Mouse (Mus musculus): ENCODE data around the gene S100pbp.

The S100pbp gene

GRCm38 (mm10) chr4:129125736-129126451 is 63.6 kb downstream of the S100pbp start:
- no peak for DNase-seq

- DNase-seq, result peak; percentile 85
These were observed 64.8 kb downstream of the S100pbp start for GRCm38 (mm10) chr4:129124652-129125146.

GRCm38 (mm10) chr4:129122719-129123118 is 66.8 kb downstream of the S100pbp start:
- DNase-seq, result peak; percentile 85

- DNase-seq, result no peak
These were observed 67.4 kb downstream of the S100pbp start for GRCm38 (mm10) chr4:129122107-129122506.

DNA sequence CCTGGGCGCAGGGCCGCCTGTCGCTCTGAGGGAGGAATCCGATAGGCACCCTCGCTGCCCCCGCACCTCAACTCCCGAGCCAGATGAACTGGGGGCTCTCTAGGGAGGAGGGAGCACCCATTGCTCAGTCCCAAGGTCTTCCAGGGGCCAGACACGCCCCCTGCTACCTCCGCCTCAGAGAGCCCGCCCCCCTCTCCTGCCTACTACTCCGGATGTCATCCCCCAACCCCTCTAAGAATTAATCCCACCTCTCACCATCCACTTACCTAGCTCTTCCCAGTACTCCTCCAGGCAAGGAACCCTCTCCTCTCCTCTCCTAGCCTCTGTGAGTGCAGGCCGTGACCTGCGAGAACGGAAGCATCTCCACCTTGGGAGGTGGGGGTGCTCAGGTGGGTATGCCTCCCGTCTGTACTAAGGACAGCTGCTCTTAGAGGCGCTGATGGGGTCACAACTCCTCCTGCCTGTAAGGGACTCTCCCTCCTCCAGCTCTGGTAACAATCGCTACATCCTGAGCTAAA is 67.9 kb downstream of the S100pbp start, which contains the start of gene Hpca:
Gene Hpca (minus strand): TSS at position 468 of the 518 bp plus-strand sequence.
- DNase-seq, result no peak

GRCm38 (mm10) chr4:129120520-129121445 is 68.7 kb downstream of the S100pbp start:
- peak; percentile 81 for DNase-seq

DNA sequence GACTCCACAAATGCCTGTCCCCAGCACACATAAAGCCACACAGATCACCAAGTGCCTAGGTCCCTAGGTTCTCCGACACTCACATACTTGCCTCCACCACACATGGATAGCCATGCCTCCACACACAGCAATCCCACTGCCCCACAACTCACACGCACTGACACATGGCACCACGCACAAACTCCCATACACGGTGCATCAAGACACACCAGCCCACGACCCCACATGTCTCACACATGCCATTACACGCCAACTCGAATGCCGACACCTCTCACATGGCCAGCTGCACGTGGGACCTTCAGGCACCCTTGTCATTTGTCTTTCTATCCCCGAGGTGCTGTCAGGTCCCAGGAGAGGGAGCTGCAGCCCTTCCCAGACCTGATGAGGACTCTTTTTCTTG is 69.8 kb downstream of the S100pbp start:
- no peak for DNase-seq

DNA sequence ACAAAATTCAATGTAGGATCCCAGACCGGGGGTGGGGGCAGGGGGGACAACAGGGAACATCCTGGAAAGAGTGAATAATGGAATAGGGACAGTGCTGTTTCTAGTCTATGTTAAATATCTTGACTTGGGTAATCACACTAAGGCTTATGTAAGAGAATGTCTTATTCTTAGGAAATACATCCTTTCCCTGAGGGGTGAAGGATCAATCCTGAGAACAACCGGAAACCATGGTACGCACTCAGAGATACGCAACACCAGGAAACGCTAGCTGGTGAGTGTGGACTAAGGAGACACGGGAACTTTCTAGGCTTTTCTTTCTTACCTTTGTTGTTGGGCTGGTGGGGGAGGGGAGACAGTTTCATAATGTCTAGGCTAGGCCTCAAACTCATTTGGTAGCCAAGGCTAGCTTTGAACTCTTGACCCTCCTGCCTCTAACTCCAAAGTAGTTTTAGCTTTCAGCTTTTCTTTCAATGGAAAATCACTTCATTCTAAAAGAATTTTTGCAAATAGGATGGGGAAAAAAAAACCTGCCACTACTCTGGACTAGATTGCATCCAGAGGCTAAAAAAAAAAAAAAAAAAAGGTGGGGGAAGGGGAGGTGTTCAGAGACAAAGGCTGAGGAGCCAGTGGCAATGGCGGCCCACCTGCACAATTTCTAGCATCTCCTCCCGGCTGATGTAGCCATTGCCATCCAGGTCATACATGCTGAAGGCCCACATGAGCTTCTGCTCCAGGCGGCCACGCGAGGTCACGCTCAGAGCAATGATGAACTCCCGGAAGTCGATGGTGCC is 71.6 kb downstream of the S100pbp start:
- DNase-seq, result no peak

DNA sequence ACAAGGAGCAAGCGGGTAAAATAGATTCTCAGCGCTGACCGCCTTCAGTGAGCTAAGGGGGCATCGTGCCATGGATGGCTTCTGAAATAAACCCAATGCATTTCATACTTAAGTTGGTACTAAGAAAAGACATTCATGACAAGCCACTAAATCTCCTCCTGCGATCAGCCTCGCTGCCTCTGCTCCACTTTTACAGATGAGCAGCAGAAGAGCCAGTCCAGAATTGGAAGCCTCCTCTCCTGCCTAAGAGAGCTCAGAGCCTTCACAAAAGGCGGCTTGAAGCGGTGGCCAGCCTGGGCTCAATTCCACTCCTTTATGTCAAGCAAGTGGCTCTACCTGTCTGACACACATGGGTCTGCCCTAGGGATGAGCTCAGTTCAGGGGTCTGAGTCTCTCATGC is 72.8 kb downstream of the S100pbp start:
- no peak for DNase-seq

- peak; percentile 93 for DNase-seq
These were observed 76.2 kb downstream of the S100pbp start for GRCm38 (mm10) chr4:129113083-129113988.

GRCm38 (mm10) chr4:129112231-129112630 is 77.3 kb downstream of the S100pbp start:
- no peak for DNase-seq

DNA sequence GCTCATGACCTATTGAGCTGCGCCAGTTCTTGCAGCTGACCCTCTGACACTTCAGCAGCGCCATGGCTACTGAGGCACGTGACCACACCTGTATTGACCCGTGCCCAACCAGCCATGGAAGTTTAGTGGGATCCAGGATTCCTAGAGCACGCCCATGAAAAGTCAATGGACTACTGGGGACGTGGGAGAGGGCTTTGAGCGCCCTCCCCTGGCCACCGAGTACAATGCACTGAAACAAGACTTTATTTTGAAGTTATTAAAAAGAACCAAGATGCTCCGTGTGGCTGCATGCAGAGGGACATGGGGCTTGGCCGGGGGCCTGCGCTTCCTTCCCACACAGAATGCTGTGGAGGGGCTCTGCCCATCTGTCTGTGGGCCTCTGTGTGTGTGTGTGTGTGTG is 78.2 kb downstream of the S100pbp start:
- no peak for DNase-seq

DNA sequence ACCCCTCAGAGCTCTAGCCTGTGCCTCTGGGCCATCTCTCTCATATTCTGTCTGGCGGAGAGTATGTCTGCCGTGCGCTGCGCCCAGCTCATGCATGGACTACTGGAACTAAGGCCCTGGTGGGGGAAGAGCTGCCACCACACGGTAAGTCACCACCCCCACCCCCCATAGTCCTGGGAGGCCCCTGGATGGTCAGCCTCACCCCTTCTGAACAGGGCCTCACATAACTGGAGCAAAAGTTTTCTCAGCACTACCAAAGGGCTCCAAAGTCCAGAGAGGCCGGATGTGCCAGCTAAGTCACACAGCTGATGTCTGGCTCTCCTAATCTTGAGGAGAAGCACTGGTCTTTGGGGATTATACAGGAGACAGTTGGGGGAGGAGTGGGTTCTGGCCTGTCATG is 78.7 kb downstream of the S100pbp start:
- DNase-seq, result no peak

DNA sequence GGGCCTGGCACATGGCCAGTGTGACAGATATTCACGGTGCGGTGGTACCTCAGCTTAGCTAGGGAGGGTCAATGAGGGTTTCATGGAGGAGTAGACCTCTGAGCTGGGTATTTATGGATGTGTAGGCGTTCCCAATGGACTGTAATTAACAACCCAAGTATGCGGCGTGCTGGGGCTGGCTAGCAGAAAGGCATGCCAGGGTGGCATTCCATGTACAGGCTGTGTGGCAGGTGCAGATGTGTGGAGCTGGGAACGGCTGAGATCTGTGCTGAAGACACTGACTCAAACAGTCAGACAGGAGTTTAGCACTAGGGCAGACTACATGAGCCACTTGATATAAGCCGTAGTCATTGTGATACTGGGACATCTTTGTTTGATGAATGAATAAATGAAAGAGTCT is 80.9 kb downstream of the S100pbp start:
- no peak for DNase-seq

- no peak for DNase-seq
These were observed 82.1 kb downstream of the S100pbp start for GRCm38 (mm10) chr4:129107348-129107899.

DNA sequence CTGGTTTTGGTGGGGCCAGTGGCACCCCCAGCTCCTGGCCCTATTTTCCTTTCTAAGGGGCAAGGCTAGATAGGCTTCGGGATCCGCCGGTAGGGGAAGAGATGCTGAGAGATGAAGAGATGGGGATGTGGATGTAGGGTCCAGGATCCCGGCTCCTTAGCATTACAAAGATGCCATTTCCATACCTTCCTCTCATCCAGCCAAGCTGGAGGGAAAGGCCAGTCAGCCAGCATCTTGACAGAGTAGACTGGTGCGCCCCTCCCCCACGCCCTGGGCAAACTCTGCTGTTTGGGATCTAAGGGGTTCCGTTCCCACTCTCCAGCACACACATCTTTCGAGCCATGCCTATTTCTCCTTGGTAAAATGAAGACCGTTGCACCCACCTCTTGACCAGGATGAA is 83.5 kb downstream of the S100pbp start:
- DNase-seq, result no peak

DNA sequence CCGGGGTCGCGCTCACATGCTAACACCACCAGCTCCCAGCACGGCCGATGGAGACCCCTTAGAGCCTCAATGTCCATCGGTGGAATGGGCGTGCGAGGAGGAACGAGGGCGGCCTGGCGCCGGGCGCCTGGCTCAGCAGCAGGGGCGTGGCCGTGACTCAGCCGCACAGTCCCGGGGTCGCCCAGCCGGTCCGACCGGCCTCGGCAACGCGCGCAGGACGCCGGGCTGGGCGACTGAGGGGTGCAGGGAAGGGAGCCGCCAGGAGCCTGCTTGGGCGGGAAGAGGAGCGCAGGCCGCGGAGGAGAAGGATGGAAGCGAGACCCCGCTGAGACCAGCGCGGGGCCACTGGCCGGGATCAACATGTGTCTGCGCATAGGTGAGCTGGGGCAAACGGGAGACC is 84.2 kb downstream of the S100pbp start, which contains the start of gene Tmem54:
Gene Tmem54 (plus strand): TSS at position 193 of the 400 bp plus-strand sequence.
- DNase-seq, result no peak

DNA sequence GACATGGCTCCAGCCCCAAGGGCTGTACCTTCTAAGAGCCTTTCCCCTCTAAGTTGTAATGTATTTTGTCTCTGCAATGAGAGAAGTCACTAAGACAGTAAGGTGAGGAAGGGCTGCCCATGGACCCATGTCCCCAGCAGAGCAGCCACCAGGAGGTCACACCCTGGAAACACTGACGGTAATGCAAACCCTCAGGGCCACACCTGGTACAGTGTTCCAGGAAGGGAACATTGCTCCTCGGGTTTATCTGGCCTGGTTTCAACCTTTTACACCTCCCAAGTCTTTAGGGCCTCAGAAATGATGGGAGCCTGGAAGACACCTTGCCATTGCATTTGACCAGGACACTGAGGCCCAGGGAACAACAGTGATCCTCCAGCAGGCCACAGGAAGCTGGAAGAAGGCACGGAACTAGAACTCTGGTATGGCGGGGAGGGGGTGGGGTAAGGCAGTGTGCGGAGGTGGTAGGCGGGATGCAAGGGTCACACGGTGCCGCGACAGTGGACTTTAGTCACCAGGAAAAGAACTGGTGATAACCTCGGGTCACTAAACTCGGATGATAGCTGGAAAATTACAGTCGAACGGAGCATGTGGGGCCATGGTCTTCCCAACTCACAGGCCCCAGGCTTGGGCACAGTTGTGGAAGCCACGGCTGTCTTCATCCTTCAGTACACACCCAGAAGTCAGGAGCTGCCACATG is 87.2 kb downstream of the S100pbp start:
- DNase-seq, result no peak
